Mouse (Mus musculus): ENCODE measurements at regions not wholly inside any gene's neighbourhood (a gene's known extent, or its start where the extent isn't known, plus 50 kb on each side); places are given as distances from the start of the nearest gene placed in this dataset.

- Histone ChIP-seq H3K9ac (replicated peaks) (no peak overlapping the region), H3K27ac (replicated peaks) (no peak overlapping the region), H3K9me3 (no peaks in the 10 kb centered on the region), H3K27me3 (no peaks in the 10 kb centered on the region), H3K4me1 (no peaks in the 10 kb centered on the region), H3K36me3 (no peaks in the 10 kb centered on the region), H3K4me2 (replicated peaks) (no peak overlapping the region), H3K4me3 (no peak overlapping the region)
- 76% methylated on average over 3 of the region's 3 CpGs for WGBS
- no peak for ATAC-seq (ENCODE audit: low FRiP score, low read depth)
Observed at GRCm38 (mm10) chr11:13724375-13724774, 874.7 kb upstream of the Pom121l12 start.

GRCm38 (mm10) chr11:13771065-13771464 is 828.0 kb upstream of the Pom121l12 start:
- ATAC-seq (ENCODE audit: low FRiP score, low read depth): peak; percentile 92
- H3K4me1 ChIP-seq: no peaks in the 10 kb centered on the region
- no peak overlapping the region for H3K4me3 ChIP-seq
- H3K27ac ChIP-seq (replicated peaks): no peak overlapping the region
- no peaks in the 10 kb centered on the region for H3K36me3 ChIP-seq
- no peaks in the 10 kb centered on the region for H3K27me3 ChIP-seq
- no peak overlapping the region for H3K4me2 ChIP-seq (replicated peaks)
- no peak overlapping the region for H3K9ac ChIP-seq (replicated peaks)
- no peaks in the 10 kb centered on the region for H3K9me3 ChIP-seq
- WGBS: 46% methylated on average over 2 of the region's 2 CpGs

All from midbrain, embryonic 12.5 days (tissue).